Mouse (Mus musculus) liver, embryonic 12.5 days (tissue): ENCODE data around the gene Ccdc155. TPM values are rescaled to one million over a fixed set of nuclear protein-coding genes. Genes with fewer than 3 reads are reported as not detected.

ENCODE experiments used
- ATAC-seq: fragments of 200-750 bp; cut with Nextera tagmentation; 2 replicates; pipeline ENCODE4 v1.8.0; 2017; ENCODE audit warnings: moderate number of reproducible peaks, mild to moderate bottlenecking, moderate library complexity
- H3K27ac ChIP-seq: fragments of 300-500 bp; sonication (generic); 2 replicates; pipeline ENCODE4 v1.5.1; 2016; ENCODE audit warnings: mild to moderate bottlenecking
- H3K27me3 ChIP-seq: fragments of 300-500 bp; sonication (generic); replicated peaks from 2 replicates; pipeline ENCODE4 v1.6.1; 2016; ENCODE audit warnings: mild to moderate bottlenecking, moderate library complexity
- H3K36me3 ChIP-seq: fragments of 300-500 bp; sonication (generic); 2 replicates; pipeline ENCODE4 v1.6.1; 2016; ENCODE audit warnings: mild to moderate bottlenecking, moderate library complexity
- H3K4me1 ChIP-seq: fragments of 300-500 bp; sonication (generic); 2 replicates; pipeline ENCODE4 v1.6.1; 2016
- H3K4me2 ChIP-seq: fragments of 300-500 bp; sonication (generic); 2 replicates; pipeline ENCODE4 v1.6.1; 2016; ENCODE audit warnings: mild to moderate bottlenecking, moderate library complexity
- H3K4me3 ChIP-seq: fragments of 300-500 bp; sonication (generic); 2 replicates; pipeline ENCODE4 v1.5.1; 2016; ENCODE audit warnings: mild to moderate bottlenecking, moderate library complexity
- H3K9ac ChIP-seq: fragments of 300-500 bp; sonication (generic); 2 replicates; pipeline ENCODE4 v1.6.1; 2016; ENCODE audit warnings: mild to moderate bottlenecking, moderate library complexity
- H3K9me3 ChIP-seq: fragments of 300-500 bp; sonication (generic); replicated peaks from 2 replicates; pipeline ENCODE4 v1.6.1; 2016; ENCODE audit warnings: mild to moderate bottlenecking, moderate library complexity
- WGBS: fragments of 180-500 bp; shearing (Covaris S2); methylation state at CpG from one replicate; pipeline ENCODE4 v1.1.7; 2016; ENCODE audit not compliant: insufficient replicate concordance; 5-methylcytosine and 5-hydroxymethylcytosine counted together
- polyA plus RNA-seq: library from polyadenylated mRNA; unstranded; fragments of >200 nt; fragmentation: Nextera tagmentation; extraction: Ambion mirVana; gene quantifications from 2 replicates; pipeline ENCODE4 v1.2.1, GENCODE M21; 2016

Ccdc155 gene
- polyA plus RNA-seq, 1 experiment from 2014 or later: 0.07 TPM

- H3K9ac ChIP-seq: no peak overlapping the region
- no peaks in the 10 kb centered on the region for H3K9me3 ChIP-seq
- no peaks in the 10 kb centered on the region for H3K4me1 ChIP-seq
- no peak overlapping the region for H3K27ac ChIP-seq
- H3K4me2 ChIP-seq: no peak overlapping the region
- ATAC-seq: no peak
- H3K27me3 ChIP-seq: peaks cover 89% of the 10 kb centered on the region
- H3K4me3 ChIP-seq: no peak overlapping the region
- 57% methylated on average over 13 of the region's 13 CpGs for WGBS
- no peaks in the 10 kb centered on the region for H3K36me3 ChIP-seq
Observed at GRCm38 (mm10) chr7:45195341-45196175, 9.1 kb downstream of the Ccdc155 start.

- WGBS: 62% methylated on average over 17 of the region's 17 CpGs
- no peak overlapping the region for H3K27ac ChIP-seq
- H3K27me3 ChIP-seq: peaks cover 90% of the 10 kb centered on the region
- H3K4me2 ChIP-seq: no peak overlapping the region
- no peaks in the 10 kb centered on the region for H3K36me3 ChIP-seq
- no peak for ATAC-seq
- H3K9ac ChIP-seq: no peak overlapping the region
- no peaks in the 10 kb centered on the region for H3K9me3 ChIP-seq
- no peak overlapping the region for H3K4me3 ChIP-seq
- H3K4me1 ChIP-seq: no peaks in the 10 kb centered on the region
Observed at GRCm38 (mm10) chr7:45193871-45194785, 10.6 kb downstream of the Ccdc155 start.

DNA sequence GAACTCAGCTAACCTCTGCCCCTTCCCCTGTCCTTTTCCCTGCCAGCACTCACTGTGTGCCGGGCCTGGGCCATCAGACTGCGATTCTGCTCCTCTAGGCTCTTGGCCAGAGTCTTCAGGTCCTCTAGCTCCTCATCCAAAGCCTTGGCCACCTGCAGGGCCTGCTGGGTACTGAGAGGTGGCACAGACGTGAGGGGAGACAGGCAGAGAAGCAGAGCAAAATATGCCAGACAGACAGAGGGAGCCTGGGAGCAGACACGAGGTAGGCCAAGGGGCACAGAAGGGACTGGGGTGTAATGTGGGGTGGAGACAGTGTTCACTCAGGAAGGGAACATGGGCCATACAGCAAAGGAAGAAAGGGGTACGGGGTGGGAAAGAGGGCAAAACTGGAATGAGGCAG, 11.3 kb downstream of the Ccdc155 start:
- 50% methylated on average over 4 of the region's 5 CpGs for WGBS
- H3K27me3 ChIP-seq: peaks cover 91% of the 10 kb centered on the region
- no peak for ATAC-seq
- H3K4me1 ChIP-seq: no peaks in the 10 kb centered on the region
- no peak overlapping the region for H3K4me3 ChIP-seq
- no peak overlapping the region for H3K4me2 ChIP-seq
- no peaks in the 10 kb centered on the region for H3K36me3 ChIP-seq
- no peak overlapping the region for H3K9ac ChIP-seq
- no peaks in the 10 kb centered on the region for H3K9me3 ChIP-seq
- H3K27ac ChIP-seq: no peak overlapping the region

DNA sequence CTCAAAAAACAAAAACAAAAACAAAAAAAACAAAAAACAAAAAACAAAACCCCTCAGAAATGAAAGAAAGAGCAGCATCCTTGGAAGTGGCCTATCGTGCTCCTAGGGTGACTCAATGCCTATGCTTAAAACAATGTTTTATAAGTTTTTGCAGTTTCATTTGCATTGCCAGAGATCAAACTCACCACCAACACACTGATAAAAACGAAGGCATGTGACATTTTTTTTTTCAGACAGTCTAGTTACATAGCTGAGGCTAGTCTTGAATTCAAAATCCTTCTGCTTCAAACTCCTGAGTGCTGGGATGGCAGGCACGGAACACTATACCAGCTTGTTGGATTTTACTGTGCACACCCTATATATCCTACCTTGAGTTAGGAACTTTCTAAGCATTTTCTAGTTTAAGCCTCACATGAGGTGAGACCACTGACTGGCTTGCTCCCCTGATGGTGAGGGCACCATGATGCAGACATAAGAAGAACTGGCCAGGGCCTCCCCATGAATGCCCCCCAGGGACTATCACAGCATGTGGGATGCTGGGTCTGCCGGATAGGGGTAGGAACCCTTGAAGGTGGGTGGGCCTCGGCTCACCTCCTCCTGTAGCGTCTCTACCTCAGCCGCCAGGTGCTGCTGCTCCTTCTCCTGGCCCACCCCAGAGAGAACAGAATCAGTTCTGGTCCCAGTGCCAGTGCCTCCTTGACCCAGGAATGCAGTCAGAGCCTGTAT, 11.9 kb downstream of the Ccdc155 start:
- H3K27me3 ChIP-seq: peaks cover 96% of the 10 kb centered on the region
- no peaks in the 10 kb centered on the region for H3K4me1 ChIP-seq
- H3K9ac ChIP-seq: no peak overlapping the region
- H3K4me3 ChIP-seq: no peak overlapping the region
- ATAC-seq: no peak
- no peaks in the 10 kb centered on the region for H3K9me3 ChIP-seq
- no peak overlapping the region for H3K27ac ChIP-seq
- H3K36me3 ChIP-seq: no peaks in the 10 kb centered on the region
- WGBS: 61% methylated on average over 7 of the region's 7 CpGs
- no peak overlapping the region for H3K4me2 ChIP-seq

DNA sequence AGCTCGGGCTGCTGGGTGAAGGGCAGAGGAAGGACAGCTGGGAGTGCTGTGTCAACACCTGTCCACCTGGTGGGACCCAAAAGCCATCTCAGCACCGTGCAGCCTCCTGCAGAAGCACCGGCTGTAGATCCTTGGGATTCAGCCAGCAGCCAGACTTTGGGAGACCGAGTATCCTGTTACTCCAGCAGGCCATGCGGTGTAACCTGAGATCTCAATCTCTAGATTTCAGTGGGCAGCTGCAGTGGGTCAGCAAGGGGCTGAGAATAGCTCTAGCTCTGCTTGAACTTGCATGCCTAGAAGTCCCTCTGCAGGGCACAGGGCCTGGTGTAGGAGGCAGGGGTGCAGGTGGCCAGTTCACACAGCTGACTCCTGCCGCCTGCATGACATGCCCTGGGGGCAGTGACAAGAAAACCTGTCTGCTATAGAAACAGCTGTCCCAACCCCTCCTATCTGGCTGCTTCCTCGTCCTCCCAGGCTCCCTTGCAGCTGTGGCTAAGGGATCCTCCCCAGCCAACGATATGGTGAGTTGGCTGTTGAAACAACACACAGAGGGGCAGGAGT, 12.8 kb downstream of the Ccdc155 start:
- Histone ChIP-seq H3K9me3 (no peaks in the 10 kb centered on the region), H3K4me3 (no peak overlapping the region)

DNA sequence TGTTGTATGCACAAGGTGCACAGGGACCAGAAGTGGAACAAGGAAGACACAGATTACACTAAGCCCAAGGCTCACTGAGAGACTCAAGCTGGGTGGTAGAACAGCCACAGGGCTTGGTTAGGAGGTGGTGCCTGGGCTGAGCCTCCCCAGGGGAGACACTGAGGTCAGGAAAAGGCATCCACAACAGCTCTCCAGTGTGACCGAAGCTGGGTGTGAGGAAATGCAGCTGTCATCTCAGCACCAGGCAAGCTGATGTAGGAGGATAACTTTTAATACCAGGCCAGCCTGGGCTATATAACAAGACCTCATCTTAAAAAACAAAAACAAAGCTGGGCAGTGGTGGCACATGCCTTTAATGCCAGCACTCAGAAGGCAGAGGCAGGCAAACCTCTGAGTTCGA, 13.5 kb downstream of the Ccdc155 start:
- H3K27me3 ChIP-seq: peaks cover 97% of the 10 kb centered on the region
- 44% methylated on average over 2 of the region's 2 CpGs for WGBS
- ATAC-seq: no peak

More for the DNA sequence above, 12.8 kb downstream of the Ccdc155 start:
- H3K27me3 ChIP-seq: peaks cover 96% of the 10 kb centered on the region
- no peaks in the 10 kb centered on the region for H3K4me1 ChIP-seq
- no peaks in the 10 kb centered on the region for H3K36me3 ChIP-seq
- 17% methylated on average over 8 of the region's 8 CpGs for WGBS
- no peak overlapping the region for H3K4me2 ChIP-seq
- H3K9ac ChIP-seq: no peak overlapping the region
- H3K27ac ChIP-seq: no peak overlapping the region
- no peak for ATAC-seq

GRCm38 (mm10) chr7:45190186-45190585, 14.5 kb downstream of the Ccdc155 start:
- H3K27me3 ChIP-seq: peaks cover 98% of the 10 kb centered on the region

More for the DNA sequence above, 13.5 kb downstream of the Ccdc155 start:
- no peak overlapping the region for H3K4me3 ChIP-seq
- H3K4me1 ChIP-seq: no peaks in the 10 kb centered on the region
- no peak overlapping the region for H3K27ac ChIP-seq
- no peaks in the 10 kb centered on the region for H3K9me3 ChIP-seq
- no peak overlapping the region for H3K4me2 ChIP-seq
- no peak overlapping the region for H3K9ac ChIP-seq
- H3K36me3 ChIP-seq: no peaks in the 10 kb centered on the region

DNA sequence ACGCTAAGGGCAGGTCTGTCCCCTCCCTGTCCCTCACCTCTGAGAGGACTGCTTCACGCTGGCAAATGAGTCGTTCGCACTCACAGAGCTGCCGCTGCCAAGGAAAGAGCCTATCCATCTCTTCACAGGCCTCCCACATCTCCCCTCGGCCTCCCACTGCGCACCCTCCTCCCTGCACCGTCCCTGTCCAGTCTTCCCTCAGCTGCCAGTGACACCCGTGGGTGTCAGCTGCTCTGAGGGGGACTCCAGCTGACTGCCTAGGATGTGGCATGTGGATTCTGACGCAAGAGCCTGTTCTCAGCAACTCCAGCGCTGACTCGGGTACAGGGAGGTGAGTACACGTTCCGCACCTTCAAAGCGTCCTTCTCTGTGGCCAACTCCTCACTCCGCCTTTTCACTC, 15.1 kb downstream of the Ccdc155 start:
- Histone ChIP-seq H3K27me3 (peaks cover 100% of the 10 kb centered on the region), H3K4me1 (no peaks in the 10 kb centered on the region), H3K4me2 (no peak overlapping the region), H3K4me3 (no peak overlapping the region), H3K36me3 (no peaks in the 10 kb centered on the region), H3K27ac (no peak overlapping the region), H3K9ac (no peak overlapping the region), H3K9me3 (no peaks in the 10 kb centered on the region)
- 34% methylated on average over 16 of the region's 16 CpGs for WGBS
- no peak for ATAC-seq

More at GRCm38 (mm10) chr7:45190186-45190585, 14.5 kb downstream of the Ccdc155 start:
- WGBS: 75% methylated on average over 6 of the region's 6 CpGs
- no peak for ATAC-seq
- no peak overlapping the region for H3K4me2 ChIP-seq
- no peak overlapping the region for H3K27ac ChIP-seq
- H3K9ac ChIP-seq: no peak overlapping the region
- H3K4me3 ChIP-seq: no peak overlapping the region
- H3K36me3 ChIP-seq: no peaks in the 10 kb centered on the region
- H3K9me3 ChIP-seq: no peaks in the 10 kb centered on the region
- H3K4me1 ChIP-seq: no peaks in the 10 kb centered on the region

GRCm38 (mm10) chr7:45185921-45186320, 18.8 kb downstream of the Ccdc155 start:
- no peak overlapping the region for H3K4me2 ChIP-seq
- peaks cover 18% of the 10 kb centered on the region for H3K4me1 ChIP-seq
- no peak overlapping the region for H3K27ac ChIP-seq
- no peak overlapping the region for H3K9ac ChIP-seq
- no peaks in the 10 kb centered on the region for H3K36me3 ChIP-seq
- no peak for ATAC-seq
- H3K27me3 ChIP-seq: peaks cover 100% of the 10 kb centered on the region
- 47% methylated on average over 7 of the region's 7 CpGs for WGBS
- H3K4me3 ChIP-seq: no peak overlapping the region
- H3K9me3 ChIP-seq: no peaks in the 10 kb centered on the region

DNA sequence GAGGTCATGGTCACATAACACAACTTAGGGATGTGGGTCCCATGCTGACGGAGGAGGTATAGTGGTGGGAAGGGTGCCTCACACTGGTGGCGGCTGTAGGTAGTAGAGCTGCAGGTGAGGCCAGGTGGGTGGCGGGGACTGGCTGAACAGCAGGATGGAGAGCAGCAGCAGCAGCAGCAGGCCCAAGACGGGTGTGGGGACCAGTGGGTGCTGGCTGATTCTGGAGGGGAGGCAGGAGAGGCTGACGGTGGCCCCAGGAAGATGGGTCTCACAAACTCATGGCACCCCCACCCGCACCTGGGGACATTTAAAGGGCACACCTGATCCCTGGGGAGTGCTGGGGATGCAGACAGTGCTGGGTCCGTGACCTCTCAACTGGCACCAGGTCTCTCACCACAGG, 21.0 kb downstream of the Ccdc155 start:
- 58% methylated on average over 7 of the region's 7 CpGs for WGBS
- H3K4me1 ChIP-seq: peaks cover 18% of the 10 kb centered on the region
- no peak for ATAC-seq

DNA sequence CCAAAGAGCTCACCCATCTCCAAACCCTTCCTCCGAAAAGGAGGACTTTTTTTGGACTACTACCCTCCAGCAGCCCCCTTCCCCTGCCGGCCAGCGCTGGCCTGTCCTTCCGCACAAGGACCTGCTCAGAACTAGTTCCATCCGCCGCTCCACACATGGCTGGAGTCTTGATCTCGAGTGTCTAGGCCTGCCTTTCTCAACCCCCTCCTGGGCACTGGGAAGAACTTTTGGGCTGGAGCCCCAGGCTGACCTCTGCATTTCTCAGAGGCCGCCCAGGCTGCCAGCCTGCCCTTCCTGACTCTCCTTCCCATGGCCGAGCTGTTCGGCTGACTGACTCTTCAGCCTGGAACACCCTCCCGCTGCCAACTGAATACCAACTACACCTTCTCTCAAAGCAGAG, 22.1 kb downstream of the Ccdc155 start:
- no peaks in the 10 kb centered on the region for H3K36me3 ChIP-seq
- peak overlapping the region; percentile 69 for H3K4me2 ChIP-seq
- 0 out of 2 replicates have a peak overlapping the region, but pooled peaks have one; percentile 7 for H3K9ac ChIP-seq
- no peaks in the 10 kb centered on the region for H3K9me3 ChIP-seq
- H3K4me1 ChIP-seq: peaks cover 18% of the 10 kb centered on the region
- peaks cover 100% of the 10 kb centered on the region for H3K27me3 ChIP-seq
- WGBS: 17% methylated on average over 11 of the region's 11 CpGs
- H3K4me3 ChIP-seq: peak overlapping the region; percentile 21
- no peak overlapping the region for H3K27ac ChIP-seq
- peak; percentile 4; the same call in 1 of the 2 replicates for ATAC-seq

More for the DNA sequence above, 21.0 kb downstream of the Ccdc155 start:
- Histone ChIP-seq H3K36me3 (no peaks in the 10 kb centered on the region), H3K9me3 (no peaks in the 10 kb centered on the region), H3K4me2 (no peak overlapping the region), H3K27ac (no peak overlapping the region), H3K4me3 (no peak overlapping the region), H3K27me3 (peaks cover 100% of the 10 kb centered on the region), H3K9ac (no peak overlapping the region)
